Mouse (Mus musculus) heart, embryonic 12.5 days (tissue): ENCODE results near the gene Sap30bp. TPM values are rescaled to one million over a fixed set of nuclear protein-coding genes. Genes with fewer than 3 reads are reported as not detected.

Source experiments
- ATAC-seq: fragments of 200-750 bp; cut with Nextera tagmentation; 2 replicates; pipeline ENCODE4 v1.8.0; 2017; ENCODE audit warnings: moderate TSS enrichment, moderate library complexity; ENCODE audit not compliant: insufficient number of reproducible peaks, low FRiP score
- H3K27ac ChIP-seq: fragments of 300-500 bp; sonication (generic); 2 replicates; pipeline ENCODE4 v1.5.1; 2016; ENCODE audit warnings: mild to moderate bottlenecking, moderate library complexity; ENCODE audit not compliant: poor library complexity, severe bottlenecking
- H3K27me3 ChIP-seq: fragments of 300-500 bp; sonication (generic); replicated peaks from 2 replicates; pipeline ENCODE4 v1.6.1; 2016; ENCODE audit warnings: mild to moderate bottlenecking, moderate library complexity
- H3K36me3 ChIP-seq: fragments of 300-500 bp; sonication (generic); 2 replicates; pipeline ENCODE4 v1.6.1; 2016; ENCODE audit warnings: mild to moderate bottlenecking, moderate library complexity
- H3K4me1 ChIP-seq: fragments of 300-500 bp; sonication (generic); replicated peaks from 2 replicates; pipeline ENCODE4 v1.6.1; 2016; ENCODE audit warnings: mild to moderate bottlenecking
- H3K4me2 ChIP-seq: fragments of 300-500 bp; sonication (generic); 2 replicates; pipeline ENCODE4 v1.6.1; 2016; ENCODE audit warnings: mild to moderate bottlenecking, moderate library complexity
- H3K4me3 ChIP-seq: fragments of 300-500 bp; sonication (generic); 2 replicates; pipeline ENCODE4 v1.5.1; 2016; ENCODE audit warnings: mild to moderate bottlenecking
- H3K9ac ChIP-seq: fragments of 300-500 bp; sonication (generic); 2 replicates; pipeline ENCODE4 v1.6.1; 2016; ENCODE audit warnings: mild to moderate bottlenecking, moderate library complexity
- H3K9me3 ChIP-seq: fragments of 300-500 bp; sonication (generic); replicated peaks from 2 replicates; pipeline ENCODE4 v1.6.1; 2016; ENCODE audit warnings: mild to moderate bottlenecking, moderate library complexity
- WGBS: fragments of 180-500 bp; shearing (Covaris S2); methylation state at CpG from one replicate; pipeline ENCODE4 v1.1.7; 2016; 5-methylcytosine and 5-hydroxymethylcytosine counted together
- polyA plus RNA-seq: library from polyadenylated mRNA; unstranded; fragments of >200 nt; fragmentation: Nextera tagmentation; extraction: Ambion mirVana; gene quantifications from 2 replicates; pipeline ENCODE4 v1.2.1, GENCODE M21; 2016

Gene Sap30bp
- polyA plus RNA-seq, 1 experiment from 2014 or later = 29.4 TPM

- ATAC-seq = peak; percentile 33; the same call in 1 of the 2 replicates
- Histone ChIP-seq H3K27me3 (no peaks in the 10 kb centered on the region), H3K9ac (peak within 1 kb of the TSS; percentile 62), H3K4me2 (peak within 1 kb of the TSS; percentile 65), H3K36me3 (peaks cover 23% of the 10 kb centered on the region), H3K9me3 (no peaks in the 10 kb centered on the region), H3K4me1 (peaks cover 64% of the 10 kb centered on the region), H3K27ac (peak within 1 kb of the TSS; percentile 96), H3K4me3 (peak within 1 kb of the TSS; percentile 39)
- WGBS = 30% methylated on average over 16 of the region's 16 CpGs
Measured at GRCm38 (mm10) chr11:115899486-115900266, 33.4 kb upstream of the Sap30bp start, which contains the start of gene Smim5. TSS of gene Smim5 (plus strand) at chr11:115899966.

- H3K36me3 ChIP-seq = peaks cover 16% of the 10 kb centered on the region
- H3K27me3 ChIP-seq = no peaks in the 10 kb centered on the region
- H3K4me3 ChIP-seq = peak overlapping the region; percentile 39
- no peak for ATAC-seq
- peak overlapping the region; percentile 96 for H3K27ac ChIP-seq
- H3K9ac ChIP-seq = peak overlapping the region; percentile 62
- 59% methylated on average over 8 of the region's 8 CpGs for WGBS
- H3K4me1 ChIP-seq = peaks cover 75% of the 10 kb centered on the region
- H3K9me3 ChIP-seq = no peaks in the 10 kb centered on the region
- H3K4me2 ChIP-seq = peak overlapping the region; percentile 65
Measured at GRCm38 (mm10) chr11:115900561-115901337, 32.3 kb upstream of the Sap30bp start.

GRCm38 (mm10) chr11:115901338-115902161 lies 31.5 kb upstream of the Sap30bp start:
- no peaks in the 10 kb centered on the region for H3K9me3 ChIP-seq
- peak overlapping the region; percentile 62 for H3K9ac ChIP-seq
- H3K4me2 ChIP-seq = peak overlapping the region; percentile 65
- H3K27ac ChIP-seq = peak overlapping the region; percentile 96
- ATAC-seq = no peak; the same call in 1 of the 2 replicates
- peak overlapping the region; percentile 39 for H3K4me3 ChIP-seq
- H3K36me3 ChIP-seq = peaks cover 10% of the 10 kb centered on the region
- peaks cover 83% of the 10 kb centered on the region for H3K4me1 ChIP-seq
- H3K27me3 ChIP-seq = no peaks in the 10 kb centered on the region
- whole genome bisulfite sequencing = 62% methylated on average over 9 of the region's 9 CpGs

- Histone ChIP-seq H3K4me1 (peaks cover 83% of the 10 kb centered on the region), H3K9me3 (no peaks in the 10 kb centered on the region), H3K27me3 (no peaks in the 10 kb centered on the region), H3K36me3 (peaks cover 4% of the 10 kb centered on the region), H3K4me3 (no peak overlapping the region), H3K9ac (peak overlapping the region; percentile 62), H3K27ac (peak overlapping the region; percentile 96), H3K4me2 (peak overlapping the region; percentile 65)
- no peak for ATAC-seq
- 43% methylated on average over 5 of the region's 5 CpGs for WGBS
Measured at GRCm38 (mm10) chr11:115902177-115902576, 30.9 kb upstream of the Sap30bp start.

GRCm38 (mm10) chr11:115902831-115903230 lies 30.3 kb upstream of the Sap30bp start:
- 57% methylated on average over 1 of the region's 1 CpGs for WGBS
- peaks cover 83% of the 10 kb centered on the region for H3K4me1 ChIP-seq
- ATAC-seq = no peak
- peak overlapping the region; percentile 96 for H3K27ac ChIP-seq
- H3K36me3 ChIP-seq = no peaks in the 10 kb centered on the region
- no peaks in the 10 kb centered on the region for H3K27me3 ChIP-seq
- peak overlapping the region; percentile 65 for H3K4me2 ChIP-seq
- no peaks in the 10 kb centered on the region for H3K9me3 ChIP-seq
- no peak overlapping the region for H3K4me3 ChIP-seq
- peak overlapping the region; percentile 28; the same call in 1 of the 2 replicates for H3K9ac ChIP-seq

GRCm38 (mm10) chr11:115903384-115904230 lies 29.5 kb upstream of the Sap30bp start:
- Histone ChIP-seq H3K27me3 (no peaks in the 10 kb centered on the region), H3K4me2 (peak overlapping the region; percentile 65), H3K9me3 (no peaks in the 10 kb centered on the region), H3K9ac (0 out of 2 replicates have a peak overlapping the region, but pooled peaks have one; percentile 40), H3K4me1 (peaks cover 79% of the 10 kb centered on the region), H3K27ac (peak overlapping the region; percentile 96), H3K4me3 (no peak overlapping the region), H3K36me3 (peaks cover 7% of the 10 kb centered on the region)
- WGBS = 33% methylated on average over 11 of the region's 11 CpGs
- peak; percentile 91 for ATAC-seq

GRCm38 (mm10) chr11:115904231-115904955 lies 28.7 kb upstream of the Sap30bp start:
- H3K36me3 ChIP-seq = peaks cover 9% of the 10 kb centered on the region
- H3K27ac ChIP-seq = peak overlapping the region; percentile 96
- peaks cover 71% of the 10 kb centered on the region for H3K4me1 ChIP-seq
- H3K9ac ChIP-seq = peak overlapping the region; percentile 27; the same call in 1 of the 2 replicates
- ATAC-seq = no peak
- no peaks in the 10 kb centered on the region for H3K27me3 ChIP-seq
- no peaks in the 10 kb centered on the region for H3K9me3 ChIP-seq
- no peak overlapping the region for H3K4me2 ChIP-seq
- WGBS = 61% methylated on average over 8 of the region's 8 CpGs
- H3K4me3 ChIP-seq = no peak overlapping the region

- Histone ChIP-seq H3K9ac (peak overlapping the region; percentile 27; the same call in 1 of the 2 replicates), H3K36me3 (peaks cover 9% of the 10 kb centered on the region), H3K27me3 (no peaks in the 10 kb centered on the region), H3K27ac (no peak overlapping the region), H3K4me1 (peaks cover 64% of the 10 kb centered on the region), H3K4me2 (no peak overlapping the region; the same call in 1 of the 2 replicates), H3K9me3 (no peaks in the 10 kb centered on the region), H3K4me3 (no peak overlapping the region)
- WGBS = 49% methylated on average over 16 of the region's 16 CpGs
- no peak for ATAC-seq
Measured at GRCm38 (mm10) chr11:115904956-115905790, 27.9 kb upstream of the Sap30bp start.

GRCm38 (mm10) chr11:115906116-115906515 lies 27.0 kb upstream of the Sap30bp start:
- H3K4me3 ChIP-seq = no peak overlapping the region
- H3K9me3 ChIP-seq = no peaks in the 10 kb centered on the region
- peaks cover 9% of the 10 kb centered on the region for H3K36me3 ChIP-seq
- H3K4me1 ChIP-seq = peaks cover 54% of the 10 kb centered on the region
- no peak for ATAC-seq
- H3K9ac ChIP-seq = no peak overlapping the region
- no peak overlapping the region for H3K27ac ChIP-seq
- H3K27me3 ChIP-seq = no peaks in the 10 kb centered on the region
- WGBS = 71% methylated on average over 3 of the region's 3 CpGs
- no peak overlapping the region for H3K4me2 ChIP-seq
